ENCODE assay signal across 23 mouse cellular contexts in the genomic region with DNA sequence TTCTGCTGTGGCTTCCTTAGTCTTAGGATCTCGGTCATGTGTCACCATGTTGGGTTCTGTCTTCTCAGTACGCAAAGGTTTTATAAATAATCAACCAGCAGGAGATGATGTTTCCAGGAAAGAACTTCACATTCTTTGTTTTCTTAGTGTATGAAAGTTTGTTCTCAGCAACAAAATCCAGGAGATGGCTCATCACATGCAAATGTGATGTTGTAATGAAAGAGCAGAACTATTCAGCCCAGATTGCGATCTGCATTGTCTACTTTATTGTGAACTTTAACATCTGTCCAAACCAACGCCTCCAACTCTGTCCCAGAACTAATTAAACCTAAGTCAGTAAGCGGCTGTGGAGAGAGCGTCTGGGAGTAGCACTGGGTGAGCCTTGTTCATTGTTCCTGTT. TPM values are rescaled to one million over a fixed set of nuclear protein-coding genes. Genes with fewer than 3 reads are reported as not detected.
DNase-seq lines count a peak whose midpoint lies in the region.
"Had no signal": no experiment of that assay in that cellular context is flagged by ENCODE, and none has a peak within 500 bp of the region (broad histone marks: within the 10 kb centered on the region; RNA-seq: fewer than 3 reads in every experiment).

No protein-coding gene starts in this region.

- H3K9me3 ChIP-seq in embryonic facial prominence, embryonic 10.5 days = no peaks in the 10 kb centered on the region
- H3K9me3 ChIP-seq: embryonic facial prominence, embryonic 13.5 days; embryonic facial prominence, embryonic 15.5 days; forebrain, embryonic 10.5 days; forebrain, embryonic 12.5 days; G1E had no signal

- H3K4me1 ChIP-seq in embryonic facial prominence, embryonic 10.5 days = 0 out of 2 replicates have a peak, but pooled peaks cover 6% of the 10 kb centered on the region
- H3K4me1 ChIP-seq: embryonic facial prominence, embryonic 13.5 days; embryonic facial prominence, embryonic 15.5 days; forebrain, embryonic 10.5 days; forebrain, embryonic 12.5 days had no signal

- peak; percentile 72 for DNase-seq in Muller cell, postnatal 12 days (ENCODE audit: inconsistent ontology term)
- peak; percentile 69 for DNase-seq in R1 (ENCODE audit: low read depth, low spot score)
- DNase-seq in gonadal fat pad, adult 2 months (ENCODE audit: low read depth) = peak; percentile 5
- no peak for DNase-seq in kidney, postnatal 36 days
- no peak for DNase-seq in lung, postnatal 10 days
- no peak for DNase-seq in embryonic facial prominence, embryonic 10.5 days (ENCODE audit: low spot score)
- no peak for DNase-seq in adrenal gland, adult 18-20 months (ENCODE audit: low spot score in 2 of 2)
- DNase-seq: adrenal gland, adult 2 months; adrenal gland, postnatal 10 days; adrenal gland, postnatal 25 days; cerebellum, adult 11 months; cerebellum, adult 18-20 months; cerebellum, adult 8-10 months; cerebellum, adult 9-11 months; cerebellum, postnatal 14 days; cerebellum, postnatal 36 days had no signal

- H3K4me3 ChIP-seq in embryonic facial prominence, embryonic 10.5 days = no peak overlapping the region
- H3K4me3 ChIP-seq: embryonic facial prominence, embryonic 13.5 days; embryonic facial prominence, embryonic 15.5 days; erythroblast, embryonic 14.5 days; forebrain, embryonic 10.5 days; forebrain, embryonic 12.5 days had no signal

- 60% methylated on average over 6 of the region's 6 CpGs for WGBS in embryonic facial prominence, embryonic 10.5 days

- no peaks in the 10 kb centered on the region for H3K36me3 ChIP-seq in embryonic facial prominence, embryonic 10.5 days (replicated peaks)
- H3K36me3 ChIP-seq: embryonic facial prominence, embryonic 13.5 days; embryonic facial prominence, embryonic 15.5 days; forebrain, embryonic 10.5 days; forebrain, embryonic 12.5 days; G1E had no signal

- no peaks in the 10 kb centered on the region for H3K27me3 ChIP-seq in embryonic facial prominence, embryonic 10.5 days (replicated peaks; ENCODE audit: low read depth, poor library complexity, severe bottlenecking)
- H3K27me3 ChIP-seq: embryonic facial prominence, embryonic 13.5 days; embryonic facial prominence, embryonic 15.5 days; forebrain, embryonic 12.5 days had no signal

- H3K27ac ChIP-seq in embryonic facial prominence, embryonic 10.5 days (replicated peaks) = no peak overlapping the region
- H3K27ac ChIP-seq: embryonic facial prominence, embryonic 13.5 days; embryonic facial prominence, embryonic 15.5 days; forebrain, embryonic 10.5 days; forebrain, embryonic 12.5 days had no signal

RNA-seq across cellular contexts. Expression of gene Arhgap42, which starts 50.7 kb away (rescaled TPM):
- polyA plus RNA-seq in gonadal fat pad, adult 2 months (2012; rRNA removed) = 3.5 and 6.1 TPM in 2 replicates
- polyA plus RNA-seq in embryonic facial prominence, embryonic 10.5 days (2016; fragmentation: Nextera tagmentation; extraction: Ambion mirVana) = 35.8 and 36.7 TPM in 2 replicates
- 10 to 100 TPM; 16.5 to 33.8 TPM for total RNA-seq in adrenal gland, adult 18-20 months (2021)
- polyA plus RNA-seq: activated CD4-positive, CD25-positive, alpha-beta regulatory T cell, adult 4 months; G1E had no signal

Comparison
In these comparisons a context has a peak if more than half of its experiments do, and no peak if none do; other contexts are left out.
1. DNase-seq: peak in Muller cell, postnatal 12 days (single experiment), R1 (single experiment) and gonadal fat pad, adult 2 months (single experiment); none in kidney, postnatal 36 days (0 of 2), lung, postnatal 10 days (single experiment), embryonic facial prominence, embryonic 10.5 days (single experiment) and adrenal gland, adult 18-20 months (0 of 2).